Mouse (Mus musculus) thymus, adult 2 months (tissue): Measurements from ENCODE around the gene Trappc5.

ENCODE experiments used
- CTCF ChIP-seq: fragments of 200-500 bp; IDR thresholded peaks from 2 replicates; pipeline ENCODE4 v1.5.1; 2012; ENCODE audit warnings: mild to moderate bottlenecking, control low read depth, low read length, moderate library complexity, borderline replicate concordance; ENCODE audit not compliant: control insufficient read depth, poor library complexity, insufficient read depth; ENCODE audit errors: extremely low read depth
- POLR2A ChIP-seq: fragments of 200-500 bp; IDR thresholded peaks from 2 replicates; pipeline ENCODE4 v1.6.1; 2012; ENCODE audit warnings: mild to moderate bottlenecking, low read length, control low read depth, moderate library complexity; ENCODE audit not compliant: control insufficient read depth, poor library complexity, insufficient read depth; ENCODE audit errors: extremely low read depth

DNA sequence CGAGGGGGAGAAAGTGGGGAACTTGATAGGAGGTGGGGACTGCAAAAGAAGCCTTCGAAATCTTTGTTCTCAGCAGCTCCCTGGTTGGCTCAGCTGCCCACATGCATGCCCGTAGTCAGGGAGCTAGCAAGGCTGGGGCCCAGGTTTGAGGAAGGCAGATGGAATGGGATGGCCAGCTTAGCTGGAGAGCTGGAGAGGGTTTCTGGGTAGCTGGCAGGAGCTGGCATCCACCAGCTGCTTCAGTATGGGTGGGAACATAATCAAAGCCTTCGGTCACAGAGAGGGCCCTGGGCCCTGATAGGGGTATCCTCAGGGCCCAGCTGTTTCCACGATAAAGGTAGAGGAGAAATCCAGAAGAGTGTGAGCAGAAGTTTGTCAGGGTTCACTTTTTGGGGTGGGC, 6.3 kb downstream of the Trappc5 start:
- TF ChIP-seq POLR2A (no peak), CTCF (no peak)
